Mouse (Mus musculus) layer of hippocampus, postnatal 14 days (tissue): ENCODE measurements around the gene Ppp1r17. TPM values are rescaled to one million over a fixed set of nuclear protein-coding genes. Genes with fewer than 3 reads are reported as not detected.

Source experiments
- total RNA-seq, 2 experiments: library from RNA; stranded (reverse); gene quantifications; 2 replicates each; pipeline ENCODE4 v1.2.3; 2021

The Ppp1r17 gene
- total RNA-seq, 2 experiments from 2014 or later, result 1.1 to 1.2 TPM

Other genes with a start within 250 kb of the Ppp1r17 start
- 1 to 10 TPM; 1.5 to 1.6 TPM for gene Itprid1, start 180.6 kb upstream of the Ppp1r17 start, total RNA-seq